Comparison of ENCODE assay signal across 8 mouse cellular contexts in genomic region chr5:134489583-134489982, GRCm38 (mm10). TPM values are rescaled to one million over a fixed set of nuclear protein-coding genes. Genes with fewer than 3 reads are reported as not detected.
DNase-seq lines count a peak whose midpoint lies in the region; ATAC-seq lines count a peak whose summit lies in the region.

No protein-coding gene starts in this region.

- H3K4me2 ChIP-seq in neural tube, embryonic 11.5 days (ENCODE audit: low read depth) = no peak overlapping the region
- H3K4me2 ChIP-seq in heart, embryonic 14.5 days (ENCODE audit: low read length) = 0 out of 2 replicates have a peak overlapping the region, but pooled peaks have one; percentile 31

- no peak overlapping the region for H3K27ac ChIP-seq in neural tube, embryonic 11.5 days (ENCODE audit: low read depth, low read length)
- no peak overlapping the region for H3K27ac ChIP-seq in heart, embryonic 14.5 days (replicated peaks in 1 of 2; ENCODE audit: control insufficient read depth in 1 of 2, insufficient read depth in 1 of 2, low read depth in 2 of 2, low read length in 2 of 2)

- peaks cover 11% of the 10 kb centered on the region for H3K36me3 ChIP-seq in neural tube, embryonic 11.5 days (ENCODE audit: control insufficient read depth, insufficient read depth, low read length)
- peaks cover 29% of the 10 kb centered on the region for H3K36me3 ChIP-seq in heart, embryonic 14.5 days (ENCODE audit: control insufficient read depth, insufficient read depth, low read length)

- H3K4me1 ChIP-seq in neural tube, embryonic 11.5 days (ENCODE audit: control insufficient read depth, insufficient read depth, low read length) = no peaks in the 10 kb centered on the region
- H3K4me1 ChIP-seq in heart, embryonic 14.5 days (ENCODE audit: control insufficient read depth in 2 of 2, insufficient read depth in 2 of 2, low read length in 2 of 2) = no peaks in the 10 kb centered on the region

- no peaks in the 10 kb centered on the region for H3K9me3 ChIP-seq in neural tube, embryonic 11.5 days (ENCODE audit: control insufficient read depth, low read length)
- no peaks in the 10 kb centered on the region for H3K9me3 ChIP-seq in heart, embryonic 14.5 days (ENCODE audit: control insufficient read depth, low read length)

- no peak for ATAC-seq in neural tube, embryonic 11.5 days (ENCODE audit: insufficient read depth, low FRiP score, low TSS enrichment)
- ATAC-seq in heart, embryonic 14.5 days (ENCODE audit: insufficient number of reproducible peaks, insufficient read depth, low FRiP score, low read depth) = no peak

- 35% methylated on average over 9 of the region's 9 CpGs for WGBS in neural tube, embryonic 11.5 days
- 27% methylated on average over 9 of the region's 9 CpGs for WGBS in heart, embryonic 14.5 days

- peak overlapping the region; percentile 4; the same call in 1 of the 2 replicates for H3K9ac ChIP-seq in neural tube, embryonic 11.5 days (ENCODE audit: low read length)
- no peak overlapping the region for H3K9ac ChIP-seq in heart, embryonic 14.5 days (ENCODE audit: low read length)

- no peak overlapping the region for H3K4me3 ChIP-seq in neural tube, embryonic 11.5 days (ENCODE audit: low read depth, low read length)
- H3K4me3 ChIP-seq in heart, embryonic 14.5 days (ENCODE audit: control insufficient read depth in 1 of 2, insufficient read depth in 1 of 2, low read depth in 1 of 2, low read length in 2 of 2) = no peak overlapping the region

- DNase-seq in cerebellum, postnatal 10 days = peak; percentile 57 to 65
- DNase-seq in cerebellum, adult 9-10 months = no peak
- DNase-seq in neural tube, embryonic 11.5 days (ENCODE audit: low spot score) = peak; percentile 71
- no peak for DNase-seq in neural tube, embryonic 10.5 days (ENCODE audit: extremely low spot score, low spot score)
- peak; percentile 80 for DNase-seq in lung, postnatal 10 days
- peak; percentile 79 to 87 for DNase-seq in thymus, postnatal 36 days
- DNase-seq in cerebellum, postnatal 36 days = no peak

- H3K27me3 ChIP-seq in neural tube, embryonic 11.5 days (ENCODE audit: control insufficient read depth, insufficient read depth, low read length) = no peaks in the 10 kb centered on the region
- H3K27me3 ChIP-seq in heart, embryonic 14.5 days (ENCODE audit: control insufficient read depth, insufficient read depth, low read length) = no peaks in the 10 kb centered on the region

RNA-seq across cellular contexts. Expression of gene Gtf2ird1, which starts 33.1 kb away (rescaled TPM):
- polyA plus RNA-seq in neural tube, embryonic 11.5 days (2014; fragmentation: Nextera tagmentation; extraction: Ambion mirVana) = 75.6 and 79.9 TPM in 2 replicates
- polyA plus RNA-seq in heart, embryonic 14.5 days (2014; fragmentation: Nextera tagmentation; extraction: Ambion mirVana) = 53.9 and 55.0 TPM in 2 replicates

Comparison
In these comparisons a context has a peak if more than half of its experiments do, and no peak if none do; other contexts are left out.
1. DNase-seq: peak in cerebellum, postnatal 10 days (2 of 2), neural tube, embryonic 11.5 days (single experiment), lung, postnatal 10 days (single experiment) and thymus, postnatal 36 days (2 of 2); none in cerebellum, adult 9-10 months (single experiment), neural tube, embryonic 10.5 days (single experiment) and cerebellum, postnatal 36 days (0 of 2).